Mouse (Mus musculus) liver, embryonic 13.5 days (tissue): Measurements from ENCODE around the gene Hsd3b7. TPM values are rescaled to one million over a fixed set of nuclear protein-coding genes. Genes with fewer than 3 reads are reported as not detected.
"Not testable (repeated sequence)": the region's sequence is repeated elsewhere in the genome, so short reads cannot be mapped to it uniquely, and the experiment has no call there.

Source experiments
- ATAC-seq: fragments of 200-750 bp; cut with Nextera tagmentation; 2 replicates; pipeline ENCODE4 v1.8.0; 2017; ENCODE audit warnings: low read depth, mild to moderate bottlenecking, moderate number of reproducible peaks, moderate library complexity
- DNase-seq: peaks from one replicate; pipeline ENCODE4 v3.0.0; 2022
- H3K27ac ChIP-seq: fragments of 300-500 bp; sonication (generic); 2 replicates; pipeline ENCODE4 v1.5.1; 2015; ENCODE audit warnings: moderate library complexity, mild to moderate bottlenecking, inconsistent platforms
- H3K27me3 ChIP-seq: fragments of 300-500 bp; sonication (generic); 2 replicates; pipeline ENCODE4 v1.6.1; 2015; ENCODE audit warnings: mild to moderate bottlenecking, inconsistent platforms
- H3K36me3 ChIP-seq: fragments of 300-500 bp; sonication (generic); 2 replicates; pipeline ENCODE4 v1.6.1; 2015; ENCODE audit warnings: mild to moderate bottlenecking, inconsistent platforms
- H3K4me1 ChIP-seq: fragments of 300-500 bp; sonication (generic); replicated peaks from 2 replicates; pipeline ENCODE4 v1.6.1; 2015; ENCODE audit warnings: inconsistent platforms
- H3K4me2 ChIP-seq: fragments of 300-500 bp; sonication (generic); 2 replicates; pipeline ENCODE4 v1.6.1; 2015; ENCODE audit warnings: inconsistent platforms, mild to moderate bottlenecking, moderate library complexity
- H3K4me3 ChIP-seq: fragments of 300-500 bp; sonication (generic); replicated peaks from 2 replicates; pipeline ENCODE4 v1.5.1; 2015; ENCODE audit warnings: mild to moderate bottlenecking, inconsistent platforms
- H3K9ac ChIP-seq: fragments of 300-500 bp; sonication (generic); 2 replicates; pipeline ENCODE4 v1.6.1; 2015; ENCODE audit warnings: mild to moderate bottlenecking, inconsistent platforms
- H3K9me3 ChIP-seq: fragments of 300-500 bp; sonication (generic); replicated peaks from 2 replicates; pipeline ENCODE4 v1.6.1; 2016; ENCODE audit warnings: inconsistent platforms
- WGBS: fragments of 180-500 bp; shearing (Covaris S2); methylation state at CpG from one replicate; pipeline ENCODE4 v1.1.7; 2015; ENCODE audit not compliant: insufficient replicate concordance; 5-methylcytosine and 5-hydroxymethylcytosine counted together
- polyA plus RNA-seq: library from polyadenylated mRNA; unstranded; fragments of >200 nt; fragmentation: Nextera tagmentation; extraction: Ambion mirVana; gene quantifications from 2 replicates; pipeline ENCODE4 v1.2.1, GENCODE M21; 2015

Gene Hsd3b7
- polyA plus RNA-seq, 1 experiment from 2014 or later = 37.8 TPM

GRCm38 (mm10) chr7:127767671-127768345 lies 32.6 kb upstream of the Hsd3b7 start:
- Histone ChIP-seq H3K27ac (peak overlapping the region; percentile 98), H3K9ac (peak overlapping the region; percentile 92), H3K4me3 (peak overlapping the region; percentile 73), H3K27me3 (no peaks in the 10 kb centered on the region), H3K4me1 (peaks cover 76% of the 10 kb centered on the region), H3K36me3 (peaks cover 9% of the 10 kb centered on the region), H3K4me2 (peak overlapping the region; percentile 96), H3K9me3 (no peaks in the 10 kb centered on the region)
- WGBS = 59% methylated on average over 19 of the region's 19 CpGs
- peak; percentile 35 for ATAC-seq
- no peak for DNase-seq

DNA sequence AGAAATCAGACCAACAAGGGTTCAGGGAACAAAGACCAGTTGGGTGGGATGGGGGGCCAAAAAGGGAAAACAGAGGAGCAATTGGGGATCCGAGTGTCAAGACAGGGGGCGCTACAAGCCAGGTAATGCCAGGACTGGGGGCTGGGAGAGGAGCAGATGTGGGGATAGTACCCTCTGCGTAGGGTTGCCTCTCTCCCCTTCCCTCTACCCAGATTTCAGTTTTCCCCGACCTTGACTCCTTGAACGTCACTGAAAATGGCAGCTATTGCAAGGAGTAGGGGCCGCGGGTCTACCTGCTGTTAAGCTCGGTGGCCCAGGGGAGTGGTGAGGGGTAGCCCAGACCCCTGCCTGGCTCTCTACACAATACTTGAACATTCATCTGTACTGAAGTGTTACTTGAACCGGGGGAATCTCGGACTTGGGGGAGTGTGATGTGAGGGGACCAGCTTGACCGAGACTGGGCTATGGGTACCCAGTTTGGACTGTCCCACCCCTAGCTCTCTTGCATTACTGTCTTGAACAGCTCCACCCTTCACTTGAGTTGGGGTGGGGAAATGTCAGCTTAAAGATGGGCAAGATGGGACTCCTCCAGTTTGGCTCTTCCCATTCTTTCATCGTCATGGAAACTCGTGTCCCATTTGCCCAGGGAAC lies 31.9 kb upstream of the Hsd3b7 start:
- Histone ChIP-seq H3K4me1 (peaks cover 82% of the 10 kb centered on the region), H3K36me3 (peaks cover 8% of the 10 kb centered on the region), H3K9ac (peak overlapping the region; percentile 92), H3K4me2 (peak overlapping the region; percentile 96), H3K4me3 (peak overlapping the region; percentile 73), H3K27me3 (no peaks in the 10 kb centered on the region), H3K27ac (peak overlapping the region; percentile 98), H3K9me3 (no peaks in the 10 kb centered on the region)
- ATAC-seq = no peak
- 50% methylated on average over 13 of the region's 13 CpGs for WGBS
- DNase-seq = no peak

- DNase-seq = peak; percentile 70
- Histone ChIP-seq H3K27ac (peak overlapping the region; percentile 98), H3K9ac (peak overlapping the region; percentile 92), H3K36me3 (peaks cover 7% of the 10 kb centered on the region), H3K9me3 (no peaks in the 10 kb centered on the region), H3K4me2 (peak overlapping the region; percentile 96), H3K4me3 (peak overlapping the region; percentile 73), H3K27me3 (no peaks in the 10 kb centered on the region), H3K4me1 (peaks cover 88% of the 10 kb centered on the region)
- 0 out of 2 replicates have a peak, but pooled peaks have one; percentile 1 for ATAC-seq
- WGBS = under 1% methylated on average over 16 of the region's 16 CpGs
Observed at GRCm38 (mm10) chr7:127768997-127769593, 31.3 kb upstream of the Hsd3b7 start.

- WGBS = 0% methylated on average over 24 of the region's 24 CpGs
- ATAC-seq (peak; percentile 33), DNase-seq (peak; percentile 74)
- Histone ChIP-seq H3K9ac (peak within 1 kb of the TSS; percentile 92), H3K36me3 (peaks cover 10% of the 10 kb centered on the region), H3K27ac (peak within 1 kb of the TSS; percentile 98), H3K4me3 (peak within 1 kb of the TSS; percentile 73), H3K4me2 (peak within 1 kb of the TSS; percentile 96), H3K4me1 (peaks cover 93% of the 10 kb centered on the region), H3K27me3 (no peaks in the 10 kb centered on the region), H3K9me3 (no peaks in the 10 kb centered on the region)
Observed at GRCm38 (mm10) chr7:127769651-127770038, 30.8 kb upstream of the Hsd3b7 start, which contains the start of gene Orai3. Orai3 (plus strand) TSS chr7:127769815.

- WGBS = under 1% methylated on average over 27 of the region's 27 CpGs
- H3K9ac ChIP-seq = peak overlapping the region; percentile 92
- peaks cover 92% of the 10 kb centered on the region for H3K4me1 ChIP-seq
- ATAC-seq (no peak), DNase-seq (peak; percentile 24)
- peak overlapping the region; percentile 73 for H3K4me3 ChIP-seq
- peak overlapping the region; percentile 98 for H3K27ac ChIP-seq
- peak overlapping the region; percentile 96 for H3K4me2 ChIP-seq
- peaks cover 10% of the 10 kb centered on the region for H3K36me3 ChIP-seq
- no peaks in the 10 kb centered on the region for H3K9me3 ChIP-seq
- H3K27me3 ChIP-seq = no peaks in the 10 kb centered on the region
Observed at GRCm38 (mm10) chr7:127770039-127770905, 30.1 kb upstream of the Hsd3b7 start.

- DNase-seq (no peak), ATAC-seq (no peak)
- Histone ChIP-seq H3K4me2 (peak overlapping the region; percentile 96), H3K27ac (peak overlapping the region; percentile 98), H3K36me3 (peaks cover 10% of the 10 kb centered on the region), H3K9me3 (no peaks in the 10 kb centered on the region), H3K4me3 (peak overlapping the region; percentile 73; the same call in 1 of the 2 replicates), H3K9ac (peak overlapping the region; percentile 92; the same call in 1 of the 2 replicates), H3K4me1 (peaks cover 90% of the 10 kb centered on the region), H3K27me3 (no peaks in the 10 kb centered on the region)
- WGBS = 49% methylated on average over 5 of the region's 5 CpGs
Observed at GRCm38 (mm10) chr7:127771262-127771661, 29.1 kb upstream of the Hsd3b7 start.

DNA sequence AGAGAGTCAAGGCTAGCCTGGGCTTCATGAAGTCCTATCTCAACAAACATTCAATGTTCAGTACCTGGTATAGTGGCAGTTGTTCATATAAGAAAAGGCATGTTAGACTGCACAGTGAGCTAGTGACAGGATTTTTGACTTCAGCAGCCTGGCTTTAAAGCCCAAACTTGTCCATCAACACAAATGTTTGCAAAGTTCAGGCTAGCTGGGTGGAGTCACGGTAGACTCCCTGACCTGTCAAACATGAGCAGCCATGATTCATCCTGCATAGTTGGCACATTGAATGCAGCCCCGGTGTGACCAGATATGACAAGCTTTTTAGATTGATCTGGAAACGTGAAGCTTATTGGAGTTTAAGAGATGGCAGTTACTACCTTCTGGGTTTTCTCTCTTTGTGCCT lies 28.3 kb upstream of the Hsd3b7 start:
- Histone ChIP-seq H3K9me3 (no peaks in the 10 kb centered on the region), H3K27ac (no peak overlapping the region), H3K4me1 (peaks cover 82% of the 10 kb centered on the region), H3K4me3 (no peak overlapping the region), H3K36me3 (peaks cover 10% of the 10 kb centered on the region), H3K27me3 (no peaks in the 10 kb centered on the region), H3K4me2 (no peak overlapping the region), H3K9ac (no peak overlapping the region)
- DNase-seq (no peak), ATAC-seq (no peak)
- WGBS = 41% methylated on average over 3 of the region's 3 CpGs

DNA sequence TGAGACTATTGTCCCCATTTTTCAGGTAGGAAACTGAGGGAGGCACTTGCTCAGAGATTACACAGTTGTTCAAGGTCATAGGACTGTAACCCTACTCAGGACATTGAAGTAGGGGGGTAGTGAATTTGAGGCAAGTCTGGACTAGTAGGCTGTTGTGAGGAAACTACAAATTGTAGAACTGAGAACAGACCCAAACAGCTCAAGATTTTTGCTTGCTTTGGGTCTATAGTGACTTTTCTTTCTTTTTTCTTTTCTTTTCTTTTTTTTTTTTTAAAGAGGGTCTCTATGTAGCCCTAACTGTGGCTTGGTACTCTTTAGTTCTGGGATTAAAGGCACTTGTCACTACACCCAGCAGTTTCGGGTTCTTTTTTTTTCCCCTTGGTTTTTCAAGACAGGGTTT lies 27.8 kb upstream of the Hsd3b7 start:
- Histone ChIP-seq H3K4me2 (no peak overlapping the region), H3K36me3 (peaks cover 9% of the 10 kb centered on the region), H3K4me1 (peaks cover 77% of the 10 kb centered on the region), H3K4me3 (no peak overlapping the region), H3K27ac (no peak overlapping the region), H3K9ac (no peak overlapping the region), H3K27me3 (no peaks in the 10 kb centered on the region), H3K9me3 (no peaks in the 10 kb centered on the region)
- DNase-seq (no peak), ATAC-seq (no peak)
- 64% methylated on average over 1 of the region's 1 CpGs for WGBS

DNA sequence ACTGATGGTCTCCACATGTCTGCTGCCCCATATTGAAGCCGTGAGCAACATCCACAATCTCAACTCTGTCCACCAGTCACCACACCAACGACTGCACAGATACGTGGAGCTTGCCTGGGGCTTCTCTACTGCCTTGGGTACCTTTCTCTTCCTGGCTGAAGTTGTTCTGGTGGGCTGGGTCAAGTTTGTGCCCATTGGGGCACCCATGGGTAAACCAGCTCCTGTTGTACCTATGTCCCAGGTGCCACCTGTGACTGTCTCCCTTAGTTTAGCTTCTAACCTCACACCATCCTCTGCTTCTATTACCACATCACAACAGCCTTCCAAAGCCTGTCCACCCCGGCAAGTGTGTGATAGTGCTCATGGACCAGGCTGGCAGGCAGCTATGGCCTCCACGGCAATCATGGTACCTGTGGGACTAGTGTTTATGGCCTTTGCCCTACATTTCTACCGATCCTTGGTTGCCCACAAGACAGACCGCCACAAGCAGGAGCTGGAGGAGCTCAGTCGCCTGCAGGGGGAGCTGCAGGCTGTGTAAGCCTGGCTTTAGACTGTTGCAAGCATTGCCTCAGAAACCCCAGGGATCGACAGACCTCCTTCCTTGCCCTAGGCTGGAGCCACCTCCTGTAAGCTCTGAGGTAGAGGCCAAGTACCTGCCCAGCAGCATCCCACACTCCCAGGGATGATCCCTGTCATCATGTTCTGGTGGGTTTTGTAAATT lies 26.6 kb upstream of the Hsd3b7 start:
- Histone ChIP-seq H3K4me2 (no peak overlapping the region), H3K9me3 (no peaks in the 10 kb centered on the region), H3K27ac (no peak overlapping the region), H3K27me3 (no peaks in the 10 kb centered on the region), H3K4me1 (peaks cover 75% of the 10 kb centered on the region), H3K36me3 (peaks cover 7% of the 10 kb centered on the region; the same call in 1 of the 2 replicates), H3K4me3 (no peak overlapping the region), H3K9ac (no peak overlapping the region)
- 36% methylated on average over 9 of the region's 9 CpGs for WGBS
- no peak for ATAC-seq
- peak; percentile 69 for DNase-seq

GRCm38 (mm10) chr7:127775837-127776236 lies 24.6 kb upstream of the Hsd3b7 start:
- H3K4me1 ChIP-seq = peaks cover 63% of the 10 kb centered on the region
- peaks cover 26% of the 10 kb centered on the region for H3K36me3 ChIP-seq
- H3K9ac ChIP-seq = peak overlapping the region; percentile 93
- H3K4me2 ChIP-seq = peak overlapping the region; percentile 91
- DNase-seq, ATAC-seq, H3K9me3 ChIP-seq, H3K27me3 ChIP-seq: not testable (repeated sequence)
- peak overlapping the region; percentile 93 for H3K4me3 ChIP-seq
- WGBS = 69% methylated on average over 7 of the region's 7 CpGs
- H3K27ac ChIP-seq = peak overlapping the region; percentile 96
